Mouse (Mus musculus) hindbrain, embryonic 13.5 days (tissue): Measurements from ENCODE around the gene Gas2l2. TPM values are rescaled to one million over a fixed set of nuclear protein-coding genes. Genes with fewer than 3 reads are reported as not detected.

Experiments used
- ATAC-seq: fragments of 200-750 bp; cut with Nextera tagmentation; 2 replicates; pipeline ENCODE4 v1.8.0; 2017; ENCODE audit warnings: moderate TSS enrichment; ENCODE audit not compliant: low FRiP score
- H3K27ac ChIP-seq: fragments of 300-500 bp; sonication (generic); 2 replicates; pipeline ENCODE4 v1.5.1; 2015; ENCODE audit warnings: inconsistent platforms, mild to moderate bottlenecking, moderate library complexity
- H3K27me3 ChIP-seq: fragments of 300-500 bp; sonication (generic); 2 replicates; pipeline ENCODE4 v1.6.1; 2015; ENCODE audit warnings: mild to moderate bottlenecking, inconsistent platforms
- H3K36me3 ChIP-seq: fragments of 300-500 bp; sonication (generic); 2 replicates; pipeline ENCODE4 v1.6.1; 2015; ENCODE audit warnings: mild to moderate bottlenecking, inconsistent platforms
- H3K4me1 ChIP-seq: fragments of 300-500 bp; sonication (generic); replicated peaks from 2 replicates; pipeline ENCODE4 v1.6.1; 2015; ENCODE audit warnings: inconsistent platforms
- H3K4me2 ChIP-seq: fragments of 300-500 bp; sonication (generic); 2 replicates; pipeline ENCODE4 v1.6.1; 2015; ENCODE audit warnings: inconsistent platforms, mild to moderate bottlenecking, moderate library complexity
- H3K4me3 ChIP-seq: fragments of 300-500 bp; sonication (generic); 2 replicates; pipeline ENCODE4 v1.5.1; 2015; ENCODE audit warnings: mild to moderate bottlenecking, inconsistent platforms
- H3K9ac ChIP-seq: fragments of 300-500 bp; sonication (generic); 2 replicates; pipeline ENCODE4 v1.6.1; 2015; ENCODE audit warnings: mild to moderate bottlenecking, inconsistent platforms
- H3K9me3 ChIP-seq: fragments of 300-500 bp; sonication (generic); 2 replicates; pipeline ENCODE4 v1.6.1; 2016; ENCODE audit warnings: inconsistent platforms
- WGBS: fragments of 180-500 bp; shearing (Covaris S2); methylation state at CpG from one replicate; pipeline ENCODE4 v1.1.7; 2015; 5-methylcytosine and 5-hydroxymethylcytosine counted together
- polyA plus RNA-seq: library from polyadenylated mRNA; unstranded; fragments of >200 nt; fragmentation: Nextera tagmentation; extraction: Ambion mirVana; gene quantifications from 2 replicates; pipeline ENCODE4 v1.2.1, GENCODE M21; 2015

Gas2l2 gene
- polyA plus RNA-seq, 1 experiment from 2014 or later: 1.4 TPM

DNA sequence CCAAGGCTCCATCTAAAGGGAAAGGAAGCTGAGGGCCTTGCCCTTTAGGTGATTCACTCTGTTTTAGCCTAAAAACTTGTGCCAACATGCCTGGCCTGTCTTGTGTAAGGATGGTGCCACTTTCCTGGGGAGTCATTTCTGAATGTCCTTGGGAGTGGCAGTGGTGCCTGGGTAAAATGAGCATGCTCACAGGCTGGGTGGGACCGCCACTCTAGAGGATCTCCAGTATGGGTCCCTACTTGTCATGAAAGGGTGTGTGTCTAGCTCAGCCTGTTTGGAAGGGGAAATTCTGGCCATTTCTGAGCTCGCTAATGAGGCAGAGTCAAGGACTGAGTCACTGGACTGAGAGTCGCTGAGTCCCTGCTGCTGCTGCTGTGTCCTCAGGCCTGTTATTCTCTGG lies 26.4 kb upstream of the Gas2l2 start:
- 77% methylated on average over 3 of the region's 3 CpGs for WGBS
- no peak overlapping the region for H3K4me2 ChIP-seq

DNA sequence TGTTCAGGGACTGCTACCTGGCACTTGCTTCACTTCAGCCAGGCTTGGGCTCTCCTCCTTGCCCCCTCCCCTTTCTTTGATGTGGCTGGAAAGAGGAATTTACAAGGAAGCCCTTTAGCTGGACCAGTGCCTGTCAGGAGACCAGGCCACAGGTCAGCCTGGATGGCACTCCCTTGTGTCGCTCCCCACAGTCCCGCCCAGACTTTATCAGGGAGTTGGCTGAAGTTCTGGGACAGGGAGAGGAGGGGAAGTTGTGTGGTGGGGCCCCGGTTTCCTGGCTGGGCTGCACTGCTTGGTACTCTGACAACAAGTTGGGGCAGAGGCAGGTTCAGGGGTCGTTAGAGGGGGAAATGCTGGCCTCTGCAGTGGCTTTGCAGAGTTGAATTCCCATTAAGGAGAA lies 25.3 kb upstream of the Gas2l2 start:
- Histone ChIP-seq H3K4me3 (no peak overlapping the region), H3K4me1 (peaks cover 16% of the 10 kb centered on the region), H3K36me3 (no peaks in the 10 kb centered on the region), H3K27ac (no peak overlapping the region), H3K9me3 (no peaks in the 10 kb centered on the region), H3K4me2 (no peak overlapping the region), H3K9ac (no peak overlapping the region), H3K27me3 (no peaks in the 10 kb centered on the region)
- no peak for ATAC-seq
- WGBS: 26% methylated on average over 4 of the region's 4 CpGs

More for the DNA sequence above, 26.4 kb upstream of the Gas2l2 start:
- peaks cover 9% of the 10 kb centered on the region for H3K27me3 ChIP-seq
- no peak overlapping the region for H3K27ac ChIP-seq
- H3K9ac ChIP-seq: no peak overlapping the region
- no peak overlapping the region for H3K4me3 ChIP-seq
- H3K36me3 ChIP-seq: no peaks in the 10 kb centered on the region
- peaks cover 16% of the 10 kb centered on the region for H3K4me1 ChIP-seq
- no peak for ATAC-seq
- no peaks in the 10 kb centered on the region for H3K9me3 ChIP-seq

DNA sequence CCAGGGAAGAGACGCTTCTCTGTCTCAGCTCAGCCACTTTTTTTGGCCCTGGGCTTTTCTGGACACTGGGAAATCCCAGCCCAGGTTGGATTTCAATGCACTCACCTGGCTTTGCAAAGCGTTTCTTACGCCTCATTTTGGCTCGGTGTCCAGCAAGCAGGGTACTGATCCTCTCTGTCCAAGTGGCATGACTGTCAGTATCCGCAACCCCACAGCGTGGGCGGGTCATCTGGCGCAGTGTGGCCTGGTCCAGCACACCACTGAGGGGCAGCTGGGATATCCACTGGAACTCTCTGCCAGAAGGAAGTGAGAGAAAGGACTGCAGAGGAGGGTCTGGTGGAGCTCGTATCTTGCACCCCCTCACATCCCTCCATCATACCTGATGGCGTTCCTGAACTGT lies 22.0 kb upstream of the Gas2l2 start:
- Histone ChIP-seq H3K27me3 (peaks cover 8% of the 10 kb centered on the region; the same call in 1 of the 2 replicates), H3K4me2 (no peak overlapping the region), H3K27ac (no peak overlapping the region), H3K9me3 (no peaks in the 10 kb centered on the region), H3K36me3 (no peaks in the 10 kb centered on the region), H3K4me1 (peaks cover 24% of the 10 kb centered on the region), H3K4me3 (no peak overlapping the region), H3K9ac (no peak overlapping the region)
- ATAC-seq: no peak
- 88% methylated on average over 10 of the region's 10 CpGs for WGBS

DNA sequence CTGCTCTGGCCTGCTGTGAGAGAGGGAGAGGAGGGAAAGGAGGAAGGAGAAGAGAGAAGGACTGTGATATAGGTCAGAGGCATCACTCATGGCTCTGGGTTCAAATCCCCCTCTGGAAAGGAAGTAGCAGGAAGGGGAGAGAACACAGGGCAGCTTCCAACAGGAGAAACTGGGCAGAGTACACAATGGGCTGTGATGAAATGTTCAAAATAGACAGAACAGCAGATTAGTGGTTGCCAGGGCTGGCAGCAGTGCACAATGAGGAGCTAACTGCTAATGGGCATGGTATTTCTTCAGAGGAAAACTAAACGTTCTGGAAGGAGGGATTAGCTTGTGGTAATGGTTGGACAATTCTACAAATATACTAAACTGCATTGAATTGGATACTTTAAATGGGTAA lies 21.3 kb upstream of the Gas2l2 start:
- ATAC-seq: no peak

DNA sequence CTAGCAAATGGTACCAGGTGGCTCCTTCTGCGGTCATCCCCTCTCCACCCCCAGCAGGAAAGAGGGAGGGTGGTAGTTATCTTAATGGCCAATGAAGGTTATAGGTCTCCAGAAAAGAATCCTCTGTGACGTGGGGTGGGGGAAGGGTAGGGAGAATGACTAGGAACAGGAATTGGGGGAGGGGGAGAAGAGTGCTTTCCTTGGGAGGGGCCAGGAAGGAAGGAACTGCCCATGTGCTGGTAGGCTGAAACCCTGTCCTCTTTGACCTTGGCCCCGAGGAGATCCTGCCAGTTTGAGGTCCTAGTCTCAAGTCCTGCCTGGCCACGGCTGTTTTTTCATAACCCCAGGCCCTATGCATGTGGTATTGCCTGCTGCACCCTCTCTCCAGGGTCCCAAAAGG lies 20.0 kb upstream of the Gas2l2 start:
- Histone ChIP-seq H3K27me3 (peaks cover 28% of the 10 kb centered on the region), H3K27ac (0 out of 2 replicates have a peak overlapping the region, but pooled peaks have one; percentile 32), H3K4me1 (peaks cover 25% of the 10 kb centered on the region), H3K9me3 (no peaks in the 10 kb centered on the region), H3K36me3 (no peaks in the 10 kb centered on the region), H3K4me2 (no peak overlapping the region), H3K9ac (no peak overlapping the region), H3K4me3 (no peak overlapping the region)
- no peak for ATAC-seq
- 63% methylated on average over 4 of the region's 4 CpGs for WGBS

More for the DNA sequence above, 21.3 kb upstream of the Gas2l2 start:
- peaks cover 15% of the 10 kb centered on the region for H3K27me3 ChIP-seq
- no peak overlapping the region for H3K4me2 ChIP-seq
- H3K9me3 ChIP-seq: no peaks in the 10 kb centered on the region
- peaks cover 24% of the 10 kb centered on the region for H3K4me1 ChIP-seq
- WGBS: 65% methylated on average over 1 of the region's 1 CpGs
- no peaks in the 10 kb centered on the region for H3K36me3 ChIP-seq
- H3K4me3 ChIP-seq: no peak overlapping the region
- H3K27ac ChIP-seq: no peak overlapping the region
- no peak overlapping the region for H3K9ac ChIP-seq

DNA sequence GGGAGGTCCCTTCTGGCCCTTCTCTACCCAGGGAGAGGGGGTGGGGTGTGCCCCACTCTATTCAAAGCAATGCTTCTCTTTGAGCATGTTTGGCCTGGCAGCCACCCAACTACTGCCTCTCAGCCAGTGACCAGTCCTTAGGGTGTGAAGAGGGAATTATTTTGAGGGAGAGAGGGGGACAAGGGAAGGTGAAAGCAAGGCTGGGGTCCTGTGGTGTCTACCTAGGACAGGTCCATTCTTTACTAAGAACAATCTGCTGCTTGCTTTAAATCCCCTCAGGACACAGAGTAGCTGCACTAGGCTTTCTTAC lies 19.6 kb upstream of the Gas2l2 start:
- 0 out of 2 replicates have a peak overlapping the region, but pooled peaks have one; percentile 32 for H3K27ac ChIP-seq

DNA sequence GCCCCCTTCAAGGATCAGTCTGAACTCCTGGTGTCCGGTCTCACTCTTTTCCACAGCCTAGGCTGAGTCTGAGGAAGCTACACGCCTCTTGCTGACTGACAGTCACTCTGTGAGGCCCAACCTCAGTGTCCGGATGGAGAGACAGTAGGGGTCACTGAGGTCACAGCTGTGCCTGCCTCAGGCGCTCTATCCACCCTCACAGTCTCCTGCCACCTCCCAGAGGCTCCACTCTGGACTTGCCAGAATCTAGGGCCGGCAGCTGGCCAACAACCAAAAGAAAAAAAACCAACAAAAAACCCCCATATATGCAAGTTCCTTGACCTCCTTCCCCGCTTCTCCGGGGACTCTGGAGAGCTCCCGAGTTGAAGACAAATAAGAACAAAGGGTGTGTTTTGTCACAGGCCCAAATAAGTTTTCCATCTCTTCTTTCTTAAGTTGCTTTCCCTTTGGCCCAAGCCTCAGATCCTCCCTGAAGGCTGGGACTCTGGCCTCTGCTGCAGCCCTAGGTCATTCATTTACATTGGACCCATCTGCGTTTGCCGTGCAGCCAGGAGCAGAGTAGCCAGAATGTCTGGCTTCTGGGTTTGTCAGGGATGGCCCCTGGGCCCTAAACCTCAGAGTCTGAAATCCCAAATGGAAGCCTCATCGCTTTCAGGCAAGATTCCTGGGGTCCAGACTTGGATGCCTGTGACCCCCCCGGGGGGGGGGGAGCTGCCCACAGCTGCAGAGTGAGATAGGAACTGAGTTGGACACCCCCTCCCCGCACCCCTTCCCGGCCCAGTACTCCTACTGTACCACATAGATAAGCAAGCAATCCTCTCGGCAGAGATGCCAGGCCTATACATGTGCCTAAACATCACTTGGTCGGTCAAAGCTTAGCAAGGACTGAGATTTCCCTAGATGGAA lies 19.0 kb upstream of the Gas2l2 start:
- H3K9ac ChIP-seq: no peak overlapping the region
- H3K27ac ChIP-seq: peak overlapping the region; percentile 32; the same call in 1 of the 2 replicates
- H3K4me2 ChIP-seq: no peak overlapping the region
- ATAC-seq: no peak
- H3K4me1 ChIP-seq: peaks cover 25% of the 10 kb centered on the region
- WGBS: 35% methylated on average over 16 of the region's 16 CpGs
- no peaks in the 10 kb centered on the region for H3K36me3 ChIP-seq
- H3K4me3 ChIP-seq: no peak overlapping the region
- peaks cover 38% of the 10 kb centered on the region for H3K27me3 ChIP-seq
- no peaks in the 10 kb centered on the region for H3K9me3 ChIP-seq

More for the DNA sequence above, 19.6 kb upstream of the Gas2l2 start:
- Histone ChIP-seq H3K9me3 (no peaks in the 10 kb centered on the region), H3K4me2 (no peak overlapping the region), H3K27me3 (peaks cover 32% of the 10 kb centered on the region), H3K4me1 (peaks cover 25% of the 10 kb centered on the region), H3K9ac (no peak overlapping the region), H3K36me3 (no peaks in the 10 kb centered on the region), H3K4me3 (no peak overlapping the region)
- no peak; the same call in 1 of the 2 replicates for ATAC-seq

DNA sequence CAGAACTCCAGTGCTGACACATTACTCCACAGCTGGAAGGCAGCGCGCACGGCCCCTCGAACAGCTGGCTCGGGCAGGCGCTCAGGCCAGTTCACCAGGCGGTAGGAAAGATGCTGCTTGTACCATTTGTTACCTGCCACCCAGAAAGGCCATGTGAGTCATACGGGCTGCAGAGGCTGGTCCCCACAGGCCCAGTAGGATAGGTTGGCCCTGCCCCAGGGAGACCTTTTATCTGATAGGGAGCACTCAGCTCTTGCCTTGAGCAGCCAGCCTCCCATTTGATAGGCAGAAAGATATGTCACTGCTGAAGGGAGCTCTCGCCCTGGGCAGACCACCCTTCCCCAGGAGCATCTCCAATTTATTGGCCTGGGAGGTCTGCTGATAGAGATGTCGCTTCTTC lies 18.4 kb upstream of the Gas2l2 start:
- ATAC-seq: no peak
- peaks cover 27% of the 10 kb centered on the region for H3K4me1 ChIP-seq
- peak overlapping the region; percentile 5; the same call in 1 of the 2 replicates for H3K9ac ChIP-seq

DNA sequence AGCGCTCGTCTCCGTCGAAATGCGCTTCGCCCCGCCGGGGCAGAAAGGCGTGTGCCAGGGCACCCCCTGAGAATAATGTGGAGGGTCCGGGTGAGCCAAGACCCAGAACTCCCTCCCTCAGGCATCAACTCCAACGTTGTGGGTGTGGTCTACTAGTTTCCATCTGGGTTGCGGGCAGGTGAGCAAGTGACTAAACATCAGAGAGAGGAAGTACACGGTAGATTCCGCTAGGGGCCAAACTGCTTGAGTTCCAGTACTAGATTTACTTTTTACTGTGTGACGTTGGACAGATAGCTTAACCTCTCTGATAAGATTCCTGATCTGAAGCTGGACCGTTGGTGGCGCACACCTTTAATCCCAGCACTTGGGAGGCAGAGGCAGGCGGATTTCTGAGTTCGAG lies 15.7 kb upstream of the Gas2l2 start:
- Histone ChIP-seq H3K27me3 (peaks cover 62% of the 10 kb centered on the region), H3K4me1 (peaks cover 37% of the 10 kb centered on the region), H3K4me2 (peak overlapping the region; percentile 38), H3K4me3 (peak overlapping the region; percentile 19), H3K36me3 (no peaks in the 10 kb centered on the region), H3K27ac (no peak overlapping the region), H3K9ac (peak overlapping the region; percentile 46; the same call in 1 of the 2 replicates), H3K9me3 (no peaks in the 10 kb centered on the region)
- ATAC-seq: no peak
- 28% methylated on average over 19 of the region's 19 CpGs for WGBS

More for the DNA sequence above, 18.4 kb upstream of the Gas2l2 start:
- 68% methylated on average over 10 of the region's 10 CpGs for WGBS
- Histone ChIP-seq H3K4me2 (no peak overlapping the region), H3K27me3 (peaks cover 44% of the 10 kb centered on the region), H3K9me3 (no peaks in the 10 kb centered on the region), H3K4me3 (no peak overlapping the region), H3K27ac (peak overlapping the region; percentile 30; the same call in 1 of the 2 replicates), H3K36me3 (no peaks in the 10 kb centered on the region)

DNA sequence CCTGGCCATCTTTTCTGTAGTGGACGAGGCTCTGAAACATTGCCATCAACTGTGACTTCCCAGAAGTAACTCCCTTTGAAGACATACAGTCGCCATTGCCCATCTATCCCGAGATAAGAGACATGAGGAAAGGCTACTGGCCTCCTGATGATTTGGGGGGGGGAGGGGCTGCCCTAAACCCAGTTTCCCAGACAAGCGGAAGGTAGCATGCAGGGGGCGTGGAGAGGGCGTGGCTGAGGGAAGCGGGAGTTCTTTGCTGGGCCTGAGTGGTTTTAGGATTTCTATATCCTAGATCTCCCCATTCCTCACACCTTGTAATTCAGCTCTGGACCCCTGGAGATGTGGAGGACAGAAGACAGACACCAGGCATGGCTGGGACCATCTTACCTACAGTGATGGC lies 14.6 kb upstream of the Gas2l2 start:
- peaks cover 34% of the 10 kb centered on the region for H3K4me1 ChIP-seq
- no peak overlapping the region for H3K9ac ChIP-seq
- no peaks in the 10 kb centered on the region for H3K9me3 ChIP-seq
- H3K27me3 ChIP-seq: peaks cover 67% of the 10 kb centered on the region
- no peak overlapping the region for H3K4me2 ChIP-seq
- no peak for ATAC-seq
- no peak overlapping the region for H3K4me3 ChIP-seq
- no peak overlapping the region for H3K27ac ChIP-seq
- no peaks in the 10 kb centered on the region for H3K36me3 ChIP-seq
- WGBS: 10% methylated on average over 7 of the region's 7 CpGs

DNA sequence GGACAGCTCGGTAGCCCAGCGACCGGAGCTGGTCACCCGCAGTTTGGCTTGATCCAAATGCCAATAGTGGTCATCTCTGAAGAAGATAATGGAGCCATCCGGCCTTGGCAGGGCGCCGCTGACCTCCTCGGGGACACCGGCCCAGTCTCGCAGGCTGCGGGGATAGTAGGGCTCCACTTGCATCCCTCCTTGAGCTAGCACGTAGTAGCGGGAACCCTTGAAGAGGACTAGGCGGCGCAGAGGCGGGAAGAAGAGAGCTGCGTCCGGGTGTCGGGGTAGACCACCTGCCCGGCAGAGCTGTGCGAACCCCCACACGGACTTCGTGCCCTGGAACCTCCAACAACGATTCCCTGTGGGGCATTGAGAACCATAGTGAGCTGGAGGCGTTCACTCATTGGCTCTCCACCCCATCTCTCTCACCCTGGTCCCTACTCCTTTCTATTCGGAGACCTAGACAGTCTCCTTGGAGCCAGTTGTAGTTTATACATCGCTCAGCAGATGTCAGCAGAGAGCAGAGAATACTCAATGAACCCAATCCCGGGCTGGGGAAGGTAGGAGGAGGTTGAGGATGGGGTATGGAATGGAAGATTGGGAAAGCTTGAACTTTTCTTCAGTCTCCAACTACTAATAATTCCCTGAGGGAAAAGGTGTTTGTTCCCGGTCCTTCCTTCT lies 13.5 kb upstream of the Gas2l2 start:
- Histone ChIP-seq H3K4me3 (peak overlapping the region; percentile 26), H3K4me1 (peaks cover 23% of the 10 kb centered on the region), H3K4me2 (peak overlapping the region; percentile 51), H3K9me3 (no peaks in the 10 kb centered on the region), H3K27me3 (peaks cover 71% of the 10 kb centered on the region), H3K27ac (no peak overlapping the region), H3K36me3 (no peaks in the 10 kb centered on the region), H3K9ac (peak overlapping the region; percentile 39; the same call in 1 of the 2 replicates)
- ATAC-seq: peak; percentile 26; the same call in 1 of the 2 replicates
- WGBS: 11% methylated on average over 29 of the region's 29 CpGs

DNA sequence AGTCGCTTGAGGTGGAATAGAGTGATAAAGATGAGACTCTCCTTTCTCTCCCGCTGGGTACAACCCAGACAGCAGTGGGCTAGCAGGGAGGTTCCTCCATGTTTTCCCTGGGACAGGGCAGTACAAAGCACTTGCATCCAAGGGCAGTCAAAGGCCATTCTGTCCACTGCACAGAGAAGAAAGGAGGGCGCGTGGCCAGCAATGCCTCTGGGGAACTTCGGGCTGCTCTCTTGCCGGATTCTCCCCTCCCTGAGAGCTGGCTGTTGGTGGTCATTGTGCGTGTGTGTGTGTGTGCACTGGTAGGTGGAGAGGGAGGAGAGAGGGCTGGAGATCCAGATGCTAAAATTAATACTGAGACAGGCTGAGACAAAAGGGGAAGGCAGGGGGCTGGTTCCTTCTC lies 12.0 kb upstream of the Gas2l2 start:
- 48% methylated on average over 7 of the region's 7 CpGs for WGBS
- Histone ChIP-seq H3K27ac (no peak overlapping the region), H3K36me3 (no peaks in the 10 kb centered on the region), H3K9me3 (no peaks in the 10 kb centered on the region), H3K9ac (no peak overlapping the region), H3K4me2 (peak overlapping the region; percentile 80; the same call in 1 of the 2 replicates), H3K4me1 (peaks cover 18% of the 10 kb centered on the region), H3K4me3 (0 out of 2 replicates have a peak overlapping the region, but pooled peaks have one; percentile 60), H3K27me3 (peaks cover 63% of the 10 kb centered on the region)
- ATAC-seq: no peak
